Mouse (Mus musculus) spleen, adult 2 months (tissue): ENCODE results near the gene Grrp1. TPM values are rescaled to one million over a fixed set of nuclear protein-coding genes. Genes with fewer than 3 reads are reported as not detected.

ENCODE experiments used
- DNase-seq, 2 experiments: peaks; one replicate each; pipeline versions ENCODE4 v3.0.0 to v3.0.0-alpha.2; 2012 to 2021; ENCODE audit warnings: low spot score in 2 of 2, low read depth in 1 of 2
- H3K27ac ChIP-seq: fragments of 200-500 bp; 2 replicates; pipeline ENCODE4 v1.5.1; 2012; ENCODE audit warnings: low read length, inconsistent platforms; ENCODE audit not compliant: insufficient read depth
- H3K27me3 ChIP-seq: fragments of 200-500 bp; 2 replicates; pipeline ENCODE4 v1.6.1; 2012; ENCODE audit warnings: mild to moderate bottlenecking, moderate library complexity, low read length, inconsistent platforms; ENCODE audit not compliant: control insufficient read depth, insufficient read depth
- H3K36me3 ChIP-seq: fragments of 200-500 bp; 2 replicates; pipeline ENCODE4 v1.6.1; 2012; ENCODE audit warnings: mild to moderate bottlenecking, low read length, inconsistent platforms; ENCODE audit not compliant: control insufficient read depth, insufficient read depth
- H3K4me1 ChIP-seq: fragments of 200-500 bp; 2 replicates; pipeline ENCODE4 v1.6.1; 2011; ENCODE audit warnings: inconsistent platforms; ENCODE audit not compliant: control insufficient read depth, insufficient read depth, insufficient read length
- H3K4me3 ChIP-seq: fragments of 200-500 bp; 2 replicates; pipeline ENCODE4 v1.5.1; 2011; ENCODE audit warnings: mild to moderate bottlenecking, inconsistent platforms; ENCODE audit not compliant: insufficient read depth, insufficient read length; ENCODE audit errors: extremely low read depth
- CTCF ChIP-seq: fragments of 200-500 bp; IDR thresholded peaks from 2 replicates; pipeline ENCODE4 v1.5.1; 2011; ENCODE audit warnings: mild to moderate bottlenecking, inconsistent platforms; ENCODE audit not compliant: insufficient read depth, insufficient read length, insufficient replicate concordance; ENCODE audit errors: extremely low read depth
- POLR2A ChIP-seq: fragments of 200-500 bp; IDR thresholded peaks from 2 replicates; pipeline ENCODE4 v1.6.1; 2011; ENCODE audit warnings: low read depth, low read length, inconsistent platforms
- WGBS: fragments of 180-500 bp; shearing (Covaris S2); methylation state at CpG from one replicate; pipeline ENCODE4 v1.1.7; 2018; 5-methylcytosine and 5-hydroxymethylcytosine counted together
- polyA plus RNA-seq: library from polyadenylated mRNA; depleted of rRNA; stranded (reverse); fragments of >200 nt; gene quantifications from 2 replicates; pipeline ENCODE4 v1.2.3, GENCODE M21; 2012

Grrp1 gene
- polyA plus RNA-seq, 1 experiment = 6.9 TPM

DNA sequence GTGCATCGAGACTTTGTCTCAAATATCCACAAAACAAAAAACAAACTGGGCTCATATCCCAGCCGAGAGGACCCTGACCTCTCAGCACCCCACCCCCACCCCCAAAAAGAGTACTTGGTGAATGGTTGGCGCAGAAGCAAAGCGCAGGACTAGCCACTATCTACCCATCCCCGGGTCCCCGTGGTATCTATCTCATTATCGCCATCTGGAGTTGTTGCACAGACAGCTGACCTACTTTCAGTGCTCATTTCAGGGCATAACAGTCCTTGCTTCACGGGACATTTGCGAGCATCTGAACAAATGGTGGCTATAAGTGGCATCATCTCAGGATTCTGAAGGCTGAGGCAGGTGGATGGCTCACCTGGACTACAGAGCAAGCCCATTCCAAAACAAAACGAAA, 15.2 kb downstream of the Grrp1 start:
- WGBS = 22% methylated on average over 10 of the region's 10 CpGs
- no peaks in the 10 kb centered on the region for H3K27me3 ChIP-seq
- H3K4me3 ChIP-seq = no peak overlapping the region
- no peak overlapping the region for H3K27ac ChIP-seq
- no peak for DNase-seq
- no peaks in the 10 kb centered on the region for H3K36me3 ChIP-seq
- TF ChIP-seq POLR2A = no peak
- no peak for TF ChIP-seq CTCF
- H3K4me1 ChIP-seq = no peaks in the 10 kb centered on the region

DNA sequence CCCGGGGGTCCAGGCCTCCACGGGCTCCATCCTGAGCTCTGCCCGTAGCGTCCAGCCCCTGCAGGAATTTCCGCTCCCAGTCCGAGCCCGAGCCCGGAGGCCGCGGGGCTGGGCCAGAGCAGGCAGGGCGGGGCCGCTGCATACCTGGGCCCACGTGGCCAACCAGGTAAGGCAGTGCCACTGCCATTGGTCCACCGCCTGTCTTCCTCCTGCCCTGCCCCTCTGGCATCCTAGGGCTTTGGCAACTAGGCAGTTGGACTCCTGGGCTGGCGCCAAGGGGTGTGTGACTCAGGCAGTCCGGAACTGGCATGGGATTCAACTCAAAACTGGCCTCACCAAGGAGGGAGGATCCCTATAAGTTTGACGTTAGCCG, 15.6 kb downstream of the Grrp1 start, which contains the start of gene Cnksr1:
TSS of gene Cnksr1 (minus strand) at position 121 of the 373 bp plus-strand sequence.
- WGBS = 26% methylated on average over 18 of the region's 18 CpGs
- no peak within 1 kb of the TSS for H3K27ac ChIP-seq
- no peak for DNase-seq

DNA sequence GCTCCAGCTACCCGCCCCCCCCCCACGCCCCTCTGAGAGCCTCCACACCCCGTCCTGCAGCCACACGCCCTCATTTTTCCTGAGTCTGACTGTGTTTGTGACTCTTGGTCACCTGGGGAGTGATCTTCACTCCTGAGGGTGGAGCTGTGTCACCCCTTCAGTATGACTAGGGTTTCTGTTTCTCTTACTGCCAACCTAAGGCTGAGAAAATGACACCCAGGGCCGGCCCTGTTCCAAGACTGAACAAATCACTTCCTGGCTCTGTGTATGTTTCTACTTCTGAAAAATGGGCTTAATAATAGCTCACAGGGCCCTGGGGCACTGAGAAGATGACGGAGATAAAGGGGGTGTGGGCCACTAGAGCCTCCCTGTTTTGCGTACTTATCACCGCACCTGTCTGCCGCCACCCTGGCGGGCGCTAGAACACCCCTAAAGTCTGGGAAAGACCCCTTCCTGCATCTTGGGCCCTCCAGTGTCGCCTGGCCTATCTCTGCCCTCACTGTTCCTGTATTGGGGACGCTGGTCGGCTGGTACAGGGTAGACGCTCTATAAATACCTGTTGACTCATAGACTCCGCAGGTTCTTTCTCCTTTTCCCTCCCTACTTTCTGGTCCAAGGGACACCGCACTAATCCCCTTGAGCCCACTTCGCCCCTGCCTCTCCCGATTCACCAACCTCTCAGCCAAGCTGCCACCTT, 16.2 kb downstream of the Grrp1 start:
- Histone ChIP-seq H3K36me3 (no peaks in the 10 kb centered on the region), H3K27me3 (no peaks in the 10 kb centered on the region), H3K4me1 (no peaks in the 10 kb centered on the region), H3K27ac (no peak overlapping the region), H3K4me3 (no peak overlapping the region)
- no peak for TF ChIP-seq CTCF
- no peak for TF ChIP-seq POLR2A
- 71% methylated on average over 19 of the region's 19 CpGs for WGBS
- DNase-seq = no peak

More for the DNA sequence above, 15.6 kb downstream of the Grrp1 start, which contains the start of gene Cnksr1:
- Histone ChIP-seq H3K4me3 (no peak within 1 kb of the TSS), H3K27me3 (no peaks in the 10 kb centered on the region), H3K36me3 (no peaks in the 10 kb centered on the region), H3K4me1 (no peaks in the 10 kb centered on the region)
- TF ChIP-seq POLR2A (no peak), CTCF (no peak)

DNA sequence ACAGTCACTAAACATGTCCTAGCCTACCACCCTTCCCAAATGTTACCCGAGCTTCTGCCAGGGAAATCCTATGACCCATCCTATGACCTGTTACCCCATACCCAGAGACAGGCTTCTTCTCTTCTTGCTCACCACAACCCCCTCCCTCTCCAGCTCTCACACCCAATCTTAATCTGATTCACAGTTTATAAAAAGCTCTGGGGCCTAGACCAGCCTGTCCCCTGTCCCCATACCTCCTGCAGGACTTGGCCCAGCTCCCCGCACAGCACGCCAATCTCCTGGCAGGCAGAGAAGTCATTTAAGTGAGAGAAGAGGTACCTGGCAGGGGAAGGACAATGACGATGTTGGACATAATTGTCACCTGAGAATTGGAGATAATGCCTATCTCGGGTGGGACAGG, 19.0 kb downstream of the Grrp1 start:
- no peaks in the 10 kb centered on the region for H3K27me3 ChIP-seq
- no peaks in the 10 kb centered on the region for H3K4me1 ChIP-seq
- no peak overlapping the region for H3K4me3 ChIP-seq
- H3K27ac ChIP-seq = no peak overlapping the region
- TF ChIP-seq POLR2A (no peak), CTCF (no peak)
- WGBS = 76% methylated on average over 5 of the region's 5 CpGs
- no peak for DNase-seq
- H3K36me3 ChIP-seq = no peaks in the 10 kb centered on the region

DNA sequence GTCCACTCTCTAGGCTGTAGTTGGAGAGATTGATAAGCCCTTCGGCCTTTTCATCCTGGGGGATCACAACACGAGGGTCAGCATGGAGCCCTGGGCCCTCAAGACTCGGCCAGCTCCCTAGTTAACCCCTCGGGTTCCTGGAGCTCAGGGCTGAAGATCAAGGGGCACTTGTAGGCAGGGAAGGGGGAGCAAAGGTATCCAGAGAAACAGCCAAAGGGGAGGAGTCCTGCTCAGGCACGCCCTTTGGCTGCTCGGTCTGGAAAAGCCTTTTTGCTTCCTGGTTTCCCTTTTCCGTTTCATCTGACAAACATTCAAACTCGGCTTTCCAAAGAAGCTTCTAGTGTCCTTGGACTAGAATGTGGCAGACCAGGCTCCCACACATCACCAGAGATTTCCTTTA, 23.5 kb downstream of the Grrp1 start:
- Histone ChIP-seq H3K27ac (no peak overlapping the region), H3K4me3 (no peak overlapping the region), H3K36me3 (no peaks in the 10 kb centered on the region), H3K27me3 (no peaks in the 10 kb centered on the region), H3K4me1 (no peaks in the 10 kb centered on the region)
- 64% methylated on average over 8 of the region's 8 CpGs for WGBS
- TF ChIP-seq POLR2A (no peak), CTCF (no peak)
- DNase-seq = no peak

DNA sequence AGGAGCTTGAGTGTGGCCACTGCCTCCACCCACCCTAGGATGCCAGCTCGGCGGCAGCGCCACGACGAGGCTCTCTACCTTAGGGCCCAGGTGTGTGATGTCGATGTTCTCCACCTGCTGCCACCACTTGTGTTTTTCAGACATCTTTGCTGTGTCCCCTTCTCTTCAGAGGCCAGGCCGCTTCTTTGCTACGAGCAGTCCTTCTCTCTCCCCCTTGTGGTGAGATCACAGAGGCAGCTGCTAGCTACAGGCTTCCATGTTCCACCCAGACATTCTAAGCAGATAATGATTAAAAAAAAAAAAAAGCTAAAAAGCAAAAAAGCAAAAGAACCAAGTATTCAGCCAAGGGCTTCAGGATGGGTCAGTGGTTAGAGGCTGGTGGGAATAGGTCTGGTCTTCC, 26.7 kb downstream of the Grrp1 start, which contains the start of gene Catsper4:
TSS of gene Catsper4 (minus strand) at position 190 of the 400 bp plus-strand sequence.
- Histone ChIP-seq H3K4me3 (no peak within 1 kb of the TSS), H3K27ac (no peak within 1 kb of the TSS), H3K4me1 (no peaks in the 10 kb centered on the region), H3K27me3 (no peaks in the 10 kb centered on the region), H3K36me3 (no peaks in the 10 kb centered on the region)
- no peak for DNase-seq
- no peak for TF ChIP-seq POLR2A
- no peak for TF ChIP-seq CTCF
- WGBS = 83% methylated on average over 8 of the region's 8 CpGs

DNA sequence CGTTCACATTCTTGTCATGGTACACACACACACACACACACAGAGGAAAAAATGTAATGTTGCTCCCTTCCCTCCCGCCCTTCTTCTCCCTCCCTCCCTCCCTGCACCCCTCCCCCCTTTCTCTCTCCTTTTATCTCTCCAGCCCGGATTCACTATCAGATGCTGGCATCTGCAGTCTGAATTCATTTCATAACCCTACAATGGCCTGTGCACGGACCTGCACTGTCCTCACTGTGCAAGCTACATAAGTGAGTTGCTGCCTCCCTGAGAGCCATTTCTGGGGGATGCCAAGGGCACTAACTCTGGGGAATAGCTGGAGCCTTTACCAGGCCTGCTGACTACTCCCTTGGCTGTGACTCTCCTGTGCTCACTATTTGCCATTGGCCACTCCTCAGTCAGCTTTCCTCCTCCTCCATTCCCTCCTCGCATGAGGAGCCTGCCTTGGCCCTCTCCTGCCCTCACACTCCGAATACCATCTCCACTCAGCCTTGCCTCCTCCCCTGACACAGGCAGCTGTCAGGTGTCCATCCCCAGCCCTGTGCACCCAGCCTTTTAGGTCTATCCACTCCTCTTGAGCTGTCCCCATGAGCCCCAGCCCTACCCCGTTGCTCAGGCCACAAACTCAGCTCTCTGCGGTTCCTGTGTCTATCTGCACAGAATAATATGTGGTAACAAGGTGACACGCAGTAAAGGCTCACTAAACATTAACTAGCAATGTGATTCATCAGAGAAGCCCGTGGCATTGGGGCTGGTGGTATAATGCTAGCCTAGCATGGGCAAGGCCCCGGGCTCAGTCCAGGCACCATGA, 30.9 kb downstream of the Grrp1 start:
- DNase-seq = no peak
- TF ChIP-seq CTCF = no peak
- TF ChIP-seq POLR2A = no peak
- no peaks in the 10 kb centered on the region for H3K27me3 ChIP-seq
- H3K27ac ChIP-seq = no peak overlapping the region
- H3K4me1 ChIP-seq = no peaks in the 10 kb centered on the region
- no peak overlapping the region for H3K4me3 ChIP-seq
- WGBS = 73% methylated on average over 11 of the region's 11 CpGs
- no peaks in the 10 kb centered on the region for H3K36me3 ChIP-seq
